Mouse (Mus musculus): ENCODE measurements at regions not wholly inside any gene's neighbourhood (a gene's known extent, or its start where the extent isn't known, plus 50 kb on each side); places are given as distances from the start of the nearest gene placed in this dataset.

- TF ChIP-seq MYOG (IDR thresholded peaks at IDR 0.05; ENCODE audit: control insufficient read depth in 1 of 3, insufficient read depth in 1 of 3, insufficient read length in 2 of 3, low read depth in 2 of 3) (peak; percentile 16 to 82 (median 51)), POLR2A (IDR thresholded peaks at IDR 0.05; ENCODE audit: insufficient read length, low read depth) (no peak), TCF3 (IDR thresholded peaks at IDR 0.05; ENCODE audit: insufficient read length, low read depth) (no peak)
These were observed 290.5 kb upstream of the Gm5148 start for GRCm38 (mm10) chr3:38014768-38015167.

Measured in myocyte (in vitro differentiated cells).